Mouse (Mus musculus) layer of hippocampus, adult 9-11 months (tissue): ENCODE results near the gene Dnaja1.

Experiments used
- DNase-seq: peaks from one replicate; pipeline ENCODE4 v3.0.0; 2022

Dnaja1 gene

GRCm38 (mm10) chr4:40722011-40722666 lies at the start of gene Dnaja1:
Dnaja1 (plus strand) TSS chr4:40722150.
- DNase-seq, result peak; percentile 95

GRCm38 (mm10) chr4:40673526-40673925 lies 48.4 kb upstream of the Dnaja1 start:
- no peak for DNase-seq

- DNase-seq, result no peak
Observed at GRCm38 (mm10) chr4:40676338-40676737, 45.6 kb upstream of the Dnaja1 start.

- no peak for DNase-seq
Observed at GRCm38 (mm10) chr4:40677132-40677531, 44.8 kb upstream of the Dnaja1 start.

GRCm38 (mm10) chr4:40680250-40680860 lies 41.6 kb upstream of the Dnaja1 start:
- DNase-seq, result no peak

- peak; percentile 47 for DNase-seq
Observed at GRCm38 (mm10) chr4:40681908-40682307, 40.0 kb upstream of the Dnaja1 start.

- no peak for DNase-seq
Observed at GRCm38 (mm10) chr4:40682359-40682758, 39.6 kb upstream of the Dnaja1 start.

GRCm38 (mm10) chr4:40683306-40683705 lies 38.6 kb upstream of the Dnaja1 start:
- no peak for DNase-seq

- DNase-seq, result no peak
Observed at GRCm38 (mm10) chr4:40691100-40691499, 30.9 kb upstream of the Dnaja1 start.

GRCm38 (mm10) chr4:40697059-40697458 lies 24.9 kb upstream of the Dnaja1 start:
- no peak for DNase-seq

GRCm38 (mm10) chr4:40700216-40700615 lies 21.7 kb upstream of the Dnaja1 start:
- DNase-seq, result no peak

- no peak for DNase-seq
Observed at GRCm38 (mm10) chr4:40701796-40702195, 20.2 kb upstream of the Dnaja1 start.

GRCm38 (mm10) chr4:40702797-40703709 lies 18.9 kb upstream of the Dnaja1 start, which contains the start of gene Aptx:
Aptx (minus strand) TSS chr4:40703194.
- peak; percentile 96 for DNase-seq

GRCm38 (mm10) chr4:40703710-40704275 lies 18.2 kb upstream of the Dnaja1 start:
- DNase-seq, result no peak

- no peak for DNase-seq
Observed at GRCm38 (mm10) chr4:40717141-40717540, 4.8 kb upstream of the Dnaja1 start.

GRCm38 (mm10) chr4:40720910-40721309 lies 1.0 kb upstream of the Dnaja1 start:
- no peak for DNase-seq

- peak; percentile 79 for DNase-seq
Observed at GRCm38 (mm10) chr4:40722687-40723460, 924 bp downstream of the Dnaja1 start.

- no peak for DNase-seq
Observed at GRCm38 (mm10) chr4:40725141-40725540, 3.2 kb downstream of the Dnaja1 start.

- no peak for DNase-seq
Observed at GRCm38 (mm10) chr4:40725554-40725953, 3.6 kb downstream of the Dnaja1 start.

GRCm38 (mm10) chr4:40727247-40727646 lies 5.3 kb downstream of the Dnaja1 start:
- DNase-seq, result no peak

- DNase-seq, result no peak
Observed at GRCm38 (mm10) chr4:40731262-40731661, 9.3 kb downstream of the Dnaja1 start.

GRCm38 (mm10) chr4:40735351-40735750 lies 13.4 kb downstream of the Dnaja1 start:
- DNase-seq, result no peak
